Mouse (Mus musculus) left cerebral cortex, adult 6 months (tissue): ENCODE data around the gene Ttyh1. TPM values are rescaled to one million over a fixed set of nuclear protein-coding genes. Genes with fewer than 3 reads are reported as not detected.

Source experiments
- long read RNA-seq, 2 experiments: library from polyadenylated mRNA; unstranded; transcript quantifications; one replicate each; pipeline ENCODE4 v2.0.0; 2019 to 2020
- polyA plus RNA-seq: library from polyadenylated mRNA; unstranded; fragments of <200 nt; fragmentation: Nextera tagmentation; gene quantifications from 2 replicates; pipeline ENCODE4 v1.2.3, GENCODE M21; 2021

Ttyh1 gene
- 335 and 501 TPM in 2 replicates for polyA plus RNA-seq
- long read RNA-seq, experiment 1, full-length matches to known transcripts, result 1,576 of 1,935 reads
- long read RNA-seq, experiment 1, partial matches to known transcripts, result 150 of 1,935 reads
- long read RNA-seq, experiment 1, other reads (novel, unspliced or antisense), result 209 of 1,935 reads
- long read RNA-seq, experiment 2, full-length matches to known transcripts, result 320 of 546 reads
- long read RNA-seq, experiment 2, partial matches to known transcripts, result 83 of 546 reads
- long read RNA-seq, experiment 2, other reads (novel, unspliced or antisense), result 143 of 546 reads

DNA sequence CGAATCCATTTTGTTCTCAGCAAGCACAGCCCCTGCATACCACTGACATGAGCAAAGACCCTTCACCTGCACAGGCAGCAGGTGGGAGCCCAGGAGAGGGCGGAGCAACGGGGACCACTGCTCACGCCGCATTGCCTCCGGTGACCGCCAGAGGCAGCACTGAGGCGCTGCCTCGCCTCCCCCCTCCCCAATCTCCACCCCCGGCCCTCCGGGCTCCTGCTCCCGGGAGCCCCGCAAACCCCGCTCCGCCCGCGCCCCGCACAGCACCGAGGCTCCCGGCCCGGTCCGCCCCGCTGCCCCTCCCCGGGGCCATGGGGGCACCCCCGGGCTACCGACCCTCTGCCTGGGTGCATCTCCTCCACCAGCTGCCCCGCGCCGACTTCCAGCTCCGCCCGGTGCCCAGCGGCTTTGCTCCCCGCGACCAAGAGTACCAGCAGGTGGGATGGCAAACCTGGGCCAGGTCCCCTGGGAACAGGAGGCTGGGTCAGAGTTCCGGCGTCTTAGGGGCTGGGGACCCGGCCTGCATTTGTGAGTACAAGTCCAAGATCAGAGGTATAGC, at the start of gene Ttyh1:
TSS of gene Ttyh1 (plus strand) at position 65 of the 559 bp plus-strand sequence.

DNA sequence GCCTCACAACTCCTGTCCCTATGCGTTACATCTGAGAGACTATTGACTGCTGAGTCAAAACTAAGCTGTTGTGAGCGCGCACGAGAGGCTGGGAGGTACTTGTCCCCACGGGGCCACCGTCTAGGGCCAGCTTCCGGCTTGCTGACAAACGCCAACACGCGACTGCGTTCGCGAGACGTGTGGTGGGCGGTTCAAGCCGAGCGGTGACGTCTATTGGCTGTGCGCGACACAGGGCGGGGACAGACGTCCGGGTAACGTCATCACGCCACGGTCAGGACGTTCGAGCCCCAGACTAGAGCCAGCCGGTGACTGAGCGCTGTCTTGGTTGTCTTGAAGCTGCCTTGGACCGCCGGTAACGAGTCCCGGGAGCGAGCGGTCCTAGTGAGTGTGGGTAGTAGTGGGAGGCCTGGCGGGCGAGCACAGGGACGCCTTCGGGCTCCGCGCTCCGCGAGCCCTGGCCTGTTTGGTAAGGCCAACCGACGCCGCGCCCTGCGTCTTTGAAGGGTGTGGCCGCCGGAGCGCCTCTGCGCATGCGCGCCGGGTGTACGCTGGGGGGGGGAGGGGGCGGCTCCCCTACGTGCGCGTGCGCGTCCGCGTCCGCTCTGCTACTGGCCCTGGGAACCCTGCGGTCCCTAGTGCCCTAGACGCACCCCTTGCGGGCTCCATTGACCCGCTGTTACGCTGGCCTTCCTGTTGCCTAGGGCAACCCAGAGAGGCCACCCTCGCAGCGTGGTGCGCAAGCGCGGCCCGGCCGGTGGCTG, 17.7 kb downstream of the Ttyh1 start, which contains the start of gene Leng8:
TSS of gene Leng8 (plus strand) at position 269 of the 761 bp plus-strand sequence.

GRCm38 (mm10) chr7:4150059-4150541, 30.9 kb downstream of the Ttyh1 start, which contains the start of gene Leng9:
Gene Leng9, minus strand, starts transcription at chr7:4150374.

DNA sequence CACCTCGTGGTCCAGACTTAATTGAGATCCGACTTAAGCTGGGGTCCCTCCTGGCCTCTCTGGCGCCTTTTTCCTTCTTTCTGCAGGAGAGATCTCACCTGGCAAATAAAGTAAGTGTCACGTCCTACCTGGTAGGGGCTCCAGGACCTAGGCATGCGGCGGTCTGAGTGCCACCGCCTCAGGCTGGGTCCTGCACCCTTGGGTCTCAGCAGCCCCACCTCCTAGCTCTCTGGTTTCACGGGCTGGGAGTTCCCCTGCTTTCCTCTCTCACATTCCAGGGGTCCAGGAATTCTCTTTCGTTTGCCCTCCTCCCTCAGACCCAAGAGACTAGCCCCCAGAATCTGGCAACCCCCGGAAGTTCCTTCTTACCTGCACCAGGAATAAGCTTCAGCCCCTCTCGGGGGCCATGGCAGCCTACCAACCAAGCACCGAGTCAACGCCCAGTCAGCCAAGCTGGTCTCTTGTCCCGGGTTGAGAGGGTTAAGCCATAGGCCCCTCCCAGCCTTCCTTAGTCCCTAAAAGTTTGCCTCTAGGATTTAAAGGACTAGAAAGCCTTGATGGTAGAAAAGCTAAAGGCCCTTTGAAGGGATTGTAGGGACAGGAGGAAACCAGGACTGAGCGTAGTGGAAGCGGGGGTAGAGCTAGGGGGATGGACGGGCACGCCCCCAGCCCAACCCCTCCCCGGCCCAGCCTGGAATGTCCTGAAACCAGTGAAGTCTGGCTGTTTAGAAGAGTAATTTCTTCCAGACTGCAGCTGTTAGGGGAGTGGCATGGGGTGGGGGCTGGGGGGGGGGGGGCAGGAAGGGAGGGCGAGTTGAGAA, 45.1 kb downstream of the Ttyh1 start, which contains the start of gene Cdc42ep5:
TSS of gene Cdc42ep5 (minus strand) at position 771 of the 821 bp plus-strand sequence.

Other genes with a start within 250 kb of the Ttyh1 start
- gene Gm14548, start 221.3 kb upstream of the Ttyh1 start, polyA plus RNA-seq, result not detected in 2 replicates
- not detected in 2 replicates for gene Lilra6, start 203.9 kb upstream of the Ttyh1 start, polyA plus RNA-seq
- 7.8 and 9.5 TPM in 2 replicates for gene Lair1, start 56.2 kb upstream of the Ttyh1 start, polyA plus RNA-seq
- gene Leng8, start 17.6 kb downstream of the Ttyh1 start, polyA plus RNA-seq, result 5.5 and 14.0 TPM in 2 replicates
- 6.1 and 8.0 TPM in 2 replicates for gene Leng9, start 31.0 kb downstream of the Ttyh1 start, polyA plus RNA-seq
- gene Cdc42ep5, start 45.5 kb downstream of the Ttyh1 start, polyA plus RNA-seq, result 3.3 and 3.4 TPM in 2 replicates
- 0.24 and 0.33 TPM in 2 replicates for gene Lilra5, start 118.3 kb downstream of the Ttyh1 start, polyA plus RNA-seq
- not detected in 2 replicates for gene Ncr1, start 218.3 kb downstream of the Ttyh1 start, polyA plus RNA-seq